Mouse (Mus musculus): Measurements from ENCODE around the gene Timm10. TPM values are rescaled to one million over a fixed set of nuclear protein-coding genes. Genes with fewer than 3 reads are reported as not detected.

The Timm10 gene
- total RNA-seq, 1 experiment from 2014 or later = 20.7 TPM

DNA sequence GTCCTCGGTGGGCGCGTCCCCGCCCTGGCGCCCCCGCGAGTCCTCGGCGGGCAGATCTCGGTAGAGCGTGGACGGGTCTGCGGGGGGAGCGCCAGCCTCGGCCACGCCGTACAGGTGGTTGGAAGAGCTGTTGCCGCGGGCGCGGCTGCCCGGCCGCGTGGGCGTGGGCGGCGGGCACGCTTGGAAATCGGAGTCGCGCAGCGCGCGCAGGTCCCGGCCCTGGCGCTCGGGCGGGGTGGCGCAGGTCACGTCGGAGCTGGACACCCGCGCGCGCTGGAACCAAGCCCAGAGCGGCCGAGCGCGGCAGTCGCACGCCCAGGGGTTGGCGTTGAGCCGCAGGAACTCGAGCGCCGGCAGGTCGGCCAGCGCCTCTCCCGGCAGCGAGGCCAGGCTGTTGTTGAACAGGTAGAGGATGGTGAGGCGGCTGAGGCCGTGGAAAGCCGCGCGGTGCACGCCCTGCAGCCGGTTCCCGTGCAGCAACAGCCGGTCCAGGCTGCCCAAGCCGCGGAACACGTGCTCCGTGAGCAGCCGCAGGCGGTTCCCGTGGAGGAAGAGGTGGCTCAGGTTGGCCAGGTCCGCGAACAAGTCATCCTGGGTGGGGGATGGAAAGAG lies 45.4 kb downstream of the Timm10 start:
- ATAC-seq (replicated peaks in 1 of 2; ENCODE audit: insufficient read depth in 1 of 2, low FRiP score in 2 of 2, low TSS enrichment in 1 of 2, low read depth in 1 of 2, poor library complexity in 2 of 2, severe bottlenecking in 2 of 2) = no peak

DNA sequence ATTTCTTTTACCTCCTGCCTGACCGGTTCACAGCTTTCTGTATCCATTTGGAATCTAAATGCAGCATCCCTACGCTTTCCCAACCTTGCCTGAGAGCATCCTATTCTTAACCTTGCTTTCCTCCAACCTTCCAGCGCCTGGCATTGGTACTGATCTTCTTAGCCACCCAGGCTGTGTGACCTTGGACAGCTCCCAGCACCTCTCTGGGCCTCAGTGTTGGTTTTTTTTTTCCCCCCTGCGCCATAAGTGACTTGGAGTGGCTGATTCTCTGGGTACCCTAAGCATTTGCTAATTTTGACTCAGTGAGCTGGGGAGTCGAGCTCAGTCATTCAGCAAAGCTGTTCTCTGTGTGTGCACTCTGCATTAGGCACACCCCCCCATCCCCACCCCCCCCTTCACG lies 49.0 kb downstream of the Timm10 start:
- no peak for ATAC-seq (replicated peaks in 1 of 2; ENCODE audit: insufficient read depth in 1 of 2, low FRiP score in 2 of 2, low TSS enrichment in 1 of 2, low read depth in 1 of 2, poor library complexity in 2 of 2, severe bottlenecking in 2 of 2)

Other genes starting within 250 kb of the Timm10 start
- 24.5 and 32.2 TPM in 2 replicates for gene Ctnnd1, start 176.2 kb upstream of the Timm10 start, total RNA-seq (2017)
- gene Btbd18, start 167.9 kb upstream of the Timm10 start, total RNA-seq (2017) = 0.13 TPM in 1 of 2 replicates, not detected in the other
- 81.5 and 84.4 TPM in 2 replicates for gene Selenoh, start 156.2 kb upstream of the Timm10 start, total RNA-seq (2017)
- gene Gm28635, start 149.0 kb upstream of the Timm10 start, total RNA-seq (2017) = not detected in 2 replicates
- 25.0 and 28.6 TPM in 2 replicates for gene Med19, start 148.6 kb upstream of the Timm10 start, total RNA-seq (2017)
- 48.9 and 55.8 TPM in 2 replicates for gene Tmx2, start 147.9 kb upstream of the Timm10 start, total RNA-seq (2017)
- 30.1 and 33.2 TPM in 2 replicates for gene Zdhhc5, start 111.8 kb upstream of the Timm10 start, total RNA-seq (2017)
- 37.4 and 38.4 TPM in 2 replicates for gene Clp1, start 99.6 kb upstream of the Timm10 start, total RNA-seq (2017)
- gene Ypel4, start 92.9 kb upstream of the Timm10 start, total RNA-seq (2017) = 0.25 and 0.50 TPM in 2 replicates
- gene Gm19426, start 83.3 kb upstream of the Timm10 start, total RNA-seq (2017) = 2.0 TPM in 1 of 2 replicates, not detected in the other
- gene Serping1, start 51.6 kb upstream of the Timm10 start, total RNA-seq (2017) = 0.63 TPM in 1 of 2 replicates, not detected in the other
- gene Ube2l6, start 28.2 kb upstream of the Timm10 start, total RNA-seq (2017) = 39.4 and 43.4 TPM in 2 replicates
- gene Smtnl1, start 4.3 kb upstream of the Timm10 start, total RNA-seq (2017) = 1.1 TPM in 2 replicates
- gene Slc43a1, start 11.9 kb downstream of the Timm10 start, total RNA-seq (2017) = 16.4 and 23.5 TPM in 2 replicates
- gene Rtn4rl2, start 59.7 kb downstream of the Timm10 start, total RNA-seq (2017) = not detected in 2 replicates
- 58.4 and 73.4 TPM in 2 replicates for gene Slc43a3, start 109.6 kb downstream of the Timm10 start, total RNA-seq (2017)
- gene Prg2, start 153.5 kb downstream of the Timm10 start, total RNA-seq (2017) = 86.3 and 239 TPM in 2 replicates
- gene Prg3, start 161.2 kb downstream of the Timm10 start, total RNA-seq (2017) = 3.0 and 8.4 TPM in 2 replicates
- 390 and 439 TPM in 2 replicates for gene Ssrp1, start 210.2 kb downstream of the Timm10 start, total RNA-seq (2017)
- gene P2rx3, start 210.5 kb downstream of the Timm10 start, total RNA-seq (2017) = 0.69 TPM in 1 of 2 replicates, not detected in the other
- gene Tnks1bp1, start 221.0 kb downstream of the Timm10 start, total RNA-seq (2017) = 9.9 and 15.9 TPM in 2 replicates

Measured in hematopoietic stem cell, adult 5-6 weeks (primary cell).